Mouse (Mus musculus): Measurements from ENCODE around the gene Etfrf1. TPM values are rescaled to one million over a fixed set of nuclear protein-coding genes. Genes with fewer than 3 reads are reported as not detected.

Gene Etfrf1
- total RNA-seq, 2 experiments from 2014 or later, result 20.9 to 21.8 TPM

Other genes with a start within 250 kb of the Etfrf1 start
- gene Bcat1, start 134.9 kb upstream of the Etfrf1 start, total RNA-seq (2021), result 10 to 100 TPM; 81.0 to 83.1 TPM
- 1 to 10 TPM; 2.0 to 4.3 TPM for gene Lrmp, start 95.5 kb upstream of the Etfrf1 start, total RNA-seq (2021)
- 1 to 10 TPM in 1 of 2 experiments, under 1 TPM in 1; 0.89 to 1.8 TPM for gene Casc1, start 129 bp upstream of the Etfrf1 start, total RNA-seq (2021)
- 10 to 100 TPM; 78.2 to 89.0 TPM for gene Kras, start 39.1 kb downstream of the Etfrf1 start, total RNA-seq (2021)

Measured in left cerebral cortex, postnatal 36 days (tissue).